Mouse (Mus musculus) brain, embryonic 14.5 days (tissue): ENCODE results near the gene Fam170b. TPM values are rescaled to one million over a fixed set of nuclear protein-coding genes. Genes with fewer than 3 reads are reported as not detected.

Experiments used
- DNase-seq: peaks from one replicate; pipeline ENCODE4 v3.0.0-alpha.2; 2011; ENCODE audit warnings: low read depth
- CTCF ChIP-seq: fragments of 200-500 bp; IDR thresholded peaks from 2 replicates; pipeline ENCODE4 v1.5.1; 2012; ENCODE audit warnings: inconsistent platforms, mild to moderate bottlenecking, moderate library complexity, borderline replicate concordance; ENCODE audit not compliant: insufficient read depth, insufficient read length; ENCODE audit errors: extremely low read depth
- POLR2A ChIP-seq: fragments of 200-500 bp; IDR thresholded peaks from 2 replicates; pipeline ENCODE4 v1.6.1; 2012; ENCODE audit warnings: mild to moderate bottlenecking, inconsistent platforms, borderline replicate concordance; ENCODE audit not compliant: poor library complexity, insufficient read depth, insufficient read length, severe bottlenecking; ENCODE audit errors: extremely low read depth
- polyA plus RNA-seq: library from polyadenylated mRNA; depleted of rRNA; stranded (reverse); fragments of >200 nt; gene quantifications from 2 replicates; pipeline ENCODE4 v1.2.3, GENCODE M21; 2012

The Fam170b gene
- polyA plus RNA-seq, 1 experiment = not detected

DNA sequence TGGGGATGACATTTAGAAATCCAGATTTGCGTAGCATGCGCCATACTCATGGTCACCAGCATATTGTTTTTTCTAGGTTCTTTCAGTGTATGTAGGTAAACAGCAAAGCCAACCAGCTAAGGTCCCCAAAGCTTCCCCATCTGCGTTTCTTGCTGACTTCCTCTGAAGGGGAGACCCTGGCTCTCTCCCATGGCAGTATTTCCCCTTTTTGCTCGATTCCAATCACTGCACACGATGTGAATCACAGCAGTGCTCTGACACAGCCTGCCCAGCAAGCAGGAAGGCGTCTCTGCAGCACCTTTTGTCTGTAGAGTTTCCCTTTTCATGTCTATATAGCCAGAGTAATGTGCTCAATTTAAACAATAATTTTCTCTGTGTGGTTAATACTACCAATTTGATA lies 21.3 kb upstream of the Fam170b start:
- DNase-seq = no peak
- no peak for TF ChIP-seq POLR2A

DNA sequence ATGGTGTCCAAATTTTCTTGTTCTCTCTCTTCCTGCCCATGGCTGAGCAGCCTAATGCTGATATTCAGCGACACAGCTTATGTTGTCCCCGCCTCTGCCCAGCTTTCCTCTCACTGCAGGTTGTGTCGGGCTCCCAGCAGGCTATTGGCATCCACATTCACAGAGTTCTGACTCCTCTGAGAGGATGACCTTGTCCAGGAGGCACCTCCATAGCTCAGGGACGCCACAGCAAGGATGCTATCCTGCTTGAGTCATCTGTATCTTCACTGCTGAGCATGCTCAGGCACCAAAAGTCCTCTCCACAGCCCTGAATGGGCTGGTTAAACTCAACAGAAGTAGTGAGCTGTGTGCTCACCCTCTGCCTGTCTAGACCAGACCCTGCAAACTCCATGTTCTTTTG lies 18.8 kb upstream of the Fam170b start:
- no peak for DNase-seq
- no peak for TF ChIP-seq CTCF
- no peak for TF ChIP-seq POLR2A

DNA sequence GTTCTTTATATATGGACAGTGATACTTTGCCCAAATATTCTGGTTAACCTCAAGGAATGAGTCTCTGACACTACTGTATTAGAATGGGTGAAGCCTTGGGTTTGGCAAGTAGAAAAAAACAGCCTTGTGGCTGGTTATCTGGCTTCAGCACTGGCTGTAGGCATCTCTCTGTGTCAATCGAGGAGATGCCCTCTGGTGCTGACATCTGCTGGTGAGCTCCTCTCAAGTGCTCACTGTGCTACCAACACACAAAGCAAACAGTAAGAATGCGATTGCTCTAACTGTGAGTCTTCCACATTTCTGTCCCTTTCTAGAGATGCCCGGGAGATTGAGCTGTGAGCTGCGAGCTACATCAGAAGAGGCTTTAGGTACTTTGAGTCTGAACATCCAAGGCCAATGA lies 17.2 kb upstream of the Fam170b start:
- no peak for TF ChIP-seq CTCF
- no peak for TF ChIP-seq POLR2A
- DNase-seq = no peak

DNA sequence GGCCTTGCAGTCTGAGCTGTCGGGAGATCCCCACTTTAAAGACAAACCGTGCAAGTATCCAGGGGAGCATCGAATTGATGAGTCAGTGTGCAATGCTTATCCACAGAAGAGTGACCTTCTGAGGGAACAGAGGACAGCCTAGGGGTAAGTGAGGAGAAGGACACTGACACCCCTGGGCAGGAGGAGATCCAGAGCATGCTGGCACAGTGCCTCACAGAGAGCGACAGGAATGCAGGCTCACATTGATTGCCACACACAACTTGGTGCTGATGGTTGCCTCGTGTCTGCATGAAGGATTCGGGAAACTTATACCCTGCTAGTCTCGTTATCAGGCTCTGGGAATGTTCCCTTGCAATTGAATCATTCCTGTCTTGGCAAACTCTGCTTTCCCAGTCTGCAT lies 16.5 kb upstream of the Fam170b start:
- no peak for TF ChIP-seq POLR2A
- no peak for TF ChIP-seq CTCF
- no peak for DNase-seq

DNA sequence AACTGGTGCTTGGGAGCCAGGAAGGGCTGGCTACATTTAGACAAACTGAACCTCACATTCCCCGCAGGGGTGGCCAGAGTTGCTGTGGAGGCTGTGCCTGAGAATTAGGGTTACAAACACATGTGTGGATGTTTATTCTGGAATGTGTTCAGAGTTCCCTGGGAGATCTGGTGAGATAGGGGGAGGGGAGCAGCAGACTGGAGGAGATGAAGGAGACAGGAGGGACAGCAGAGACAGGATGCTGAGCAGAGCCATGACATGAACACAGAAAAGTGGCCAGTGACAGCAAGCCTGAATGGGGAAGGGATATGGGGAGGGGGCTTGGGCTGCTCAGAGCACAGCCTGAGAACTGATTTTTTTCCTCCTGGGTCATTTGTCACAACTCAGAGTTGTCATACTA lies 14.5 kb upstream of the Fam170b start:
- DNase-seq = no peak
- no peak for TF ChIP-seq CTCF
- no peak for TF ChIP-seq POLR2A

DNA sequence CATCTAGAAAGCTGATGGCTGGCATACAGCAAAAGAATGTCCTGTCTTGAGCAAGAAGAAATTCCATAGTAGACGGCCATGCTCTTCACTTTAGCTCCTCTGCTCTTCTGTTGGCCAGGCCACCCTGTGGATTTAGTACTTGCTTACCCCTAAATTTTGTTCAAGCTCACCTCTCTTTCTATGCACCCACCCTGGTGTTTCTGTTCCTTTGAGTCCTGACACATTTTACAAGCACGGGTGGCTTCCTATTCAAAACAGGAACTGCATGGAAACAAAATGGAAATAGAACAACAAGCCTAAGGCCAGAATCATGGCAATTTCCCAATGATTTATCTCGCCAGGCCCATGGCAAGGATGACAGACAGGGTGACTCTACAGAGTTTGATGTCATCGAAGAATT lies 10.9 kb upstream of the Fam170b start:
- no peak for DNase-seq

DNA sequence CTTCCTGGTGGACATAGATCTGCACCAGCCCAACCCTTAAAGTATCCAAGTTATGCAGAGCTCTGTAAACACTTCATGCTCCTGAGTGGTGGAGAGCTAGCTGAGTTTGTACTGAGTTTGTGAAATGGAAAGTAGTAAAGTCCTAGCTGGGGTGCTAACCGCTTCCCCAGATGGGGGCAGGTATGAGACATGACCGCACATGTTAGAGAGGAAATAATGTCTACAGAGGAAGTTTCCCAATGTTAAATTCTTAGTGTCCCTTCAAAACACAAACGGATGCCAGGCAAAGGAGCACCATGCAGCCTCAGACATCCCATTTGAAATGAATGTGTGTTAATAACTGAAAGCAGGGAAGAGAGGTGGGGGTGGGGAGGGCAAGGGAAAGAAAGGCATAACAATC lies 9.9 kb upstream of the Fam170b start:
- DNase-seq = no peak
- TF ChIP-seq POLR2A (no peak), CTCF (no peak)

More for the DNA sequence above, 10.9 kb upstream of the Fam170b start:
- TF ChIP-seq CTCF (no peak), POLR2A (no peak)

DNA sequence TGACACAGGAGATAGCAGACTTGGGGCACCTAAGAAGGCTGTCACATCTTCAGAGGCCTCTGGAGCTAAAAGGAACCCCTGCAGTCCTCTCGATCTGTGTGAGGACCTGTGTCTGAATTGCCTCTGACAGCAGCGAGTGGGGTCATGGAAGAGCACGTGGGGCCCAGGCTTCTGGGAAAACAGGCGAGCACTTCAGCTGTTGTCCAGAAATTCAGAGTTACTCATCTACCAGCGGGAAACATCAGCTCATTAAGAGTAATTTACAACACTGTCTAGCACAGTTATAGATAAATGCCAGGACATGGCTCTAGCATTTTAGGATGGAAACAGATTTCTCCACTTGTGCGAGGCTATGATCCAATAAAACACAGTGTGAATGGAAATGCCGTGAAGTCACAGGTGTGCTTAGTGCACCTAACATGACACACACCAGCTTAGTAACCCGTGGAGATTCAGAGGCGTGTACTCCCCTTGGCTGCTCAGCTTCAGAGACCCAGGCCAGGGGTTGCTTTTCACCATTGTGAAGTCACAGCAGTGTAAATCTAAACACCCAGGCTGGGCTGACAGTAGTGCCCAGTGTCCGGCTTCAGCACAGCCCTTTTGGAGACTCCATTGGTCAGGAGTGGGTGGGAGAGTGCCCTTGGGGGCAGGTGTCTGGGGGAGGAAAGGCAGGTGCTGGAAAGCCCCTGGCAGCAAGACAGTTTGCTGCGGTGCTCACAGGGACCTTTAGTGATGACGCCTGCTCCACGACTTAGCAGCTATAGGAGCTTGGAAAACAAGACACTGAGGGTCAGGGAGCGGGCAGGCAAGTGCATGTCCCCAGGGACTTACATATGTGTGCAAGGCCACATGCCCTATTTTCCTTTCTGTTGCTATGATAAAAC lies 9.3 kb upstream of the Fam170b start:
- DNase-seq = no peak
- TF ChIP-seq POLR2A (no peak), CTCF (no peak)

DNA sequence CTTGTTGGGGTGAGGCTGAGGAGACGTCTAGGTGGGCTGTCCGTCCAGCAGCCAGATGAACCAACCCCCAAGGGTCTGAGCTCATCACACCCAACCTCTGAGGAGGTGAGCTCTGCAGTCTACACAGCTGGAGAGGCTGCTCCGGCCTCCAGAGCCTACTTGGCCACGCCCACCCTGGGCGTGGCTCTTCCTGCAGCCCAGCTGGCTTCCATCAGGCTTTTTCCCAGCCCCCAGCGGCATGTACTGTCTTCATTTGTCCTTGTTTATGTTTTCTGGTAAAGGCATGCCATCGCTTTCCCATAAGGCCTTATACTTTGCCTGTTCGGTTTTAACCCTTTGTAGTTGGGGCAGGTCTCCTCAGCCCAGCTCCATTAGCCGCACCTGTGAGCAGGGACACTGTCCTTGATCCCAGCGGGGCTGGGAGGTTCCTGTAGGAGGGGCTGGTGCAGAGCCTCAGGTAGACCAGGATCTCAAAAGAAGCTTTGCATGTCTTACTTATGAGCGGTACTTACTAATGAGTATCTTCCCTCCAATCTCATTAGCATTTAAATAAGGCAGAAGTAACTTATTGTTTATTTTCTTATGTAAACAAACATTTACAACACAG lies 8.2 kb upstream of the Fam170b start:
- TF ChIP-seq CTCF (no peak), POLR2A (no peak)
- DNase-seq = peak; percentile 53

DNA sequence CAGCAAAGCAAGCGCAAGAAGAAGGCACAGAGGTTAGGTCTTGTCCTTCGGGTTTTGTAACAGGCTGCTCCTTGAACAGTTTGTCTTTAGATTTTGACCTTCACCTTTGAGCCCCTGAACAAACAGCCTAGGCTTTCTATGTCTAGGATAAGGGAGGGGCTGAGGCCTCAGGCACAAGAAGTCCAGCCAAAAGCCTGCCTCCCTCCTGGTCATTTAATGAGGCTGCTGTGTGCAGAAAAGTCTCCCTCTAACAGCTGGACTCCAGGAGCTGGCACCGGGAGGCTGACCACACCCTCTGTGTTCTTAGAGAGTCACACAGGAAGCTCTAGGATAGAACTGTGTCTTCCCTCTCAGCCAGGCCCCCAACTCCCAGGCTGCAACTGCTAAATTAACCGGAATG lies 6.6 kb upstream of the Fam170b start:
- TF ChIP-seq POLR2A (no peak), CTCF (no peak)
- DNase-seq = no peak

DNA sequence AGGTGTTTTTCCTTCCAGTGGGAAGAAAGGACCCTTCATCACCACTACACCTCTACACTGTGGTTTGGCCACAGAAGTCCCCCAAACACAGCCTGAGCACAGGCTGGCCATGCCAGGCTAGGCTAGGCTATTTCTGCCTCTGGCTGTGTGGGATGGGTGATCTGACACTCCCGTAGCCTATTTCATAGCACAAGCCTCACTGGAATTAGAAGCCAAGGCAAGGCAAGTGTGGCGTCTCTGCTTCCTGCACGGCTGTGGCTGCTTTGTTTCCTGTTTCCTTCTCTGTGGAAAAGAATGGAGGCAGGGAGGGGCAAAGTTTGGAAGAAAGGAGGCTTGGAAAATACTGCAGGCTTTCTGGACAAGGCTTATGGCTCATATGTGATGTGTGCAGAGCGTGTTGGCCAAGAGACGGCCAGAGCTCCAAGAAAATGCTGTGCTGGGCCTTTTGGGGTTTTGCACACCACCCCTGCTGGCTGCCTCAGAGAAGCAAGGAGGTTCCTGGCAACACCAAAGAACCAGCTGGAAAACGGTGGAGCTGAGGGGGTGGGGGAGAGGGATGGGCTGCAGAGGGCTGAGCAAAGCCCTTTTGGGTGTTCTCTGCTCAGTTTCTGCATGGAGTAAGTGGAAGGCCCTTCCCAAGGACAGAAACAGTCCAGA lies 5.6 kb upstream of the Fam170b start:
- no peak for TF ChIP-seq POLR2A
- TF ChIP-seq CTCF = no peak
- no peak for DNase-seq
